Mouse (Mus musculus): ENCODE measurements around the gene Zmynd19. TPM values are rescaled to one million over a fixed set of nuclear protein-coding genes. Genes with fewer than 3 reads are reported as not detected.

The Zmynd19 gene
- polyA plus RNA-seq, 1 experiment, result 15.4 TPM

DNA sequence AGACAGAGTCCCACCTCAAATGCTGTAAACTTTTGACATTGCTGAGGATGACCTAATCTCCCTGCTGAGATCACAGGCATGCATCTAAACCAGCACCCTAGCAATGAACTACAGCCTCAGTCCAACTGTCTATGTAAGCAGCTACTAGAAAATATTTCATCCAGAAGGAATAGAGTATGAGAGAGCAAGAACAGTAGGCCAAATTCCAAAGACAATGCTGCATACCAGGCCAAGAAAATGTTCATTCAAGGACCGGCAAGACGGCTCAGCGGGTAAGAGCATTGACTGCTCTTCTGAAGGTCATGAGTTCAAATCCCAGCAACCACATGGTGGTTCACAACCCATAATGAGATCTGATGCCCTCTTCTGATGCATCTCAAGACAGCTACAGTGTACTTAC lies 34.8 kb upstream of the Zmynd19 start:
- no peak overlapping the region for H3K4me3 ChIP-seq (replicated peaks; ENCODE audit: control insufficient read depth, low read depth, low read length)
- no peak overlapping the region for H3K27ac ChIP-seq (ENCODE audit: control insufficient read depth, insufficient read depth, low read depth, low read length, poor library complexity)
- H3K4me1 ChIP-seq (ENCODE audit: control insufficient read depth, insufficient read depth, low read length), result peaks cover 2% of the 10 kb centered on the region; the same call in 1 of the 2 replicates
- TF ChIP-seq CTCF (IDR thresholded peaks at IDR 0.05; ENCODE audit: control insufficient read depth, insufficient read depth, low read length) (no peak), POLR2A (IDR thresholded peaks at IDR 0.05; ENCODE audit: borderline replicate concordance, control insufficient read depth, low read depth, low read length) (no peak)
- WGBS, result 90% methylated on average over 3 of the region's 3 CpGs

- Histone ChIP-seq H3K27ac (ENCODE audit: control insufficient read depth, insufficient read depth, low read depth, low read length, poor library complexity) (peak within 1 kb of the TSS; percentile 86), H3K4me3 (replicated peaks; ENCODE audit: control insufficient read depth, low read depth, low read length) (peak within 1 kb of the TSS; percentile 93), H3K4me1 (ENCODE audit: control insufficient read depth, insufficient read depth, low read length) (no peaks in the 10 kb centered on the region)
- under 1% methylated on average over 112 of the region's 112 CpGs for WGBS
- TF ChIP-seq POLR2A (IDR thresholded peaks at IDR 0.05; ENCODE audit: borderline replicate concordance, control insufficient read depth, low read depth, low read length) (peak; percentile 54; the same call in 1 of the 2 replicates), CTCF (IDR thresholded peaks at IDR 0.05; ENCODE audit: control insufficient read depth, insufficient read depth, low read length) (no peak)
These were observed 30.4 kb upstream of the Zmynd19 start, which contains the start of gene Ehmt1 for GRCm38 (mm10) chr2:24918930-24919838. Gene Ehmt1 (minus strand): TSS chr2:24919614.

- Histone ChIP-seq H3K27ac (ENCODE audit: control insufficient read depth, insufficient read depth, low read depth, low read length, poor library complexity) (no peak overlapping the region; the same call in 1 of the 2 replicates), H3K4me1 (ENCODE audit: control insufficient read depth, insufficient read depth, low read length) (no peaks in the 10 kb centered on the region), H3K4me3 (replicated peaks; ENCODE audit: control insufficient read depth, low read depth, low read length) (peak overlapping the region; percentile 67)
- WGBS, result 10% methylated on average over 8 of the region's 8 CpGs
- TF ChIP-seq POLR2A (IDR thresholded peaks at IDR 0.05; ENCODE audit: borderline replicate concordance, control insufficient read depth, low read depth, low read length) (no peak), CTCF (IDR thresholded peaks at IDR 0.05; ENCODE audit: control insufficient read depth, insufficient read depth, low read length) (no peak)
These were observed 29.8 kb upstream of the Zmynd19 start for GRCm38 (mm10) chr2:24919839-24920175.

GRCm38 (mm10) chr2:24923561-24923960 lies 26.0 kb upstream of the Zmynd19 start:
- Histone ChIP-seq H3K27ac (ENCODE audit: control insufficient read depth, insufficient read depth, low read depth, low read length, poor library complexity) (no peak overlapping the region), H3K4me3 (replicated peaks; ENCODE audit: control insufficient read depth, low read depth, low read length) (no peak overlapping the region), H3K4me1 (ENCODE audit: control insufficient read depth, insufficient read depth, low read length) (no peaks in the 10 kb centered on the region)
- TF ChIP-seq POLR2A (IDR thresholded peaks at IDR 0.05; ENCODE audit: borderline replicate concordance, control insufficient read depth, low read depth, low read length), result no peak
- 0 out of 2 replicates have a peak, but pooled peaks have one; percentile 9 for TF ChIP-seq CTCF (IDR thresholded peaks at IDR 0.05; ENCODE audit: control insufficient read depth, insufficient read depth, low read length)
- WGBS, result 60% methylated on average over 2 of the region's 2 CpGs

GRCm38 (mm10) chr2:24925284-24925683 lies 24.3 kb upstream of the Zmynd19 start:
- H3K27ac ChIP-seq (ENCODE audit: control insufficient read depth, insufficient read depth, low read depth, low read length, poor library complexity), result no peak overlapping the region
- H3K4me1 ChIP-seq (ENCODE audit: control insufficient read depth, insufficient read depth, low read length), result no peaks in the 10 kb centered on the region
- no peak for TF ChIP-seq POLR2A (IDR thresholded peaks at IDR 0.05; ENCODE audit: borderline replicate concordance, control insufficient read depth, low read depth, low read length)
- TF ChIP-seq CTCF (IDR thresholded peaks at IDR 0.05; ENCODE audit: control insufficient read depth, insufficient read depth, low read length), result no peak
- H3K4me3 ChIP-seq (replicated peaks; ENCODE audit: control insufficient read depth, low read depth, low read length), result no peak overlapping the region
- 89% methylated on average over 8 of the region's 8 CpGs for WGBS

DNA sequence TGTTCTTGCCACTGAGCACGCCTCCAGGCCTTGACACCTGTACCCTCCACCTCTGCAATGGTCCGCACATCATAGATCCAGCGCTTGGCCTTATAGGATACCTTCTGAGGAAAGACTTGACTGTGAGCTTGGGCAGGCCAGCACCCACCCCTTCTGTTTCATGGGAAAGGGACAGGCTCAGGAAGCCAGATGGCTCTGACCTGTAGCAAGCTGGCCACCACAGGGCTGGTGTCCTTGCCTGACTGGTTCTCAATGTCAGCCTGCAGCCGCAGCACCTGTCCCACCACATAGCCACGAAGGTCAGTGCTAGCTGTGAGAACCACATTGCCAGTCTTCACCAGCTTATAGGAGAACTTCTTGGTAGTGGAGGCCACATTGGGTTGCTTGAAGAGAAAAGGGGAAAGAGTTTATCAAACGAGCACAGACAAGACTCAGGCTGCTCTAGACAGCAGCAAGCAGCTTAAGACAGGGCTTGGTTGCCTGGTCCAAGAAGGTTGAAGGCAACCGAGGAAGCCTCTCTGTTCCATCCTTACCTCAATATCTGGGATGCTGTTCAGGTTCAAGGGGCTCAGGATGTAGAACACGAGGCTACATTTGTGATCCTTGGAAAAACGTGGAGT lies 23.1 kb upstream of the Zmynd19 start:
- TF ChIP-seq CTCF (IDR thresholded peaks at IDR 0.05; ENCODE audit: control insufficient read depth, insufficient read depth, low read length) (no peak), POLR2A (IDR thresholded peaks at IDR 0.05; ENCODE audit: borderline replicate concordance, control insufficient read depth, low read depth, low read length) (no peak)
- no peaks in the 10 kb centered on the region for H3K4me1 ChIP-seq (ENCODE audit: control insufficient read depth, insufficient read depth, low read length)
- no peak overlapping the region for H3K27ac ChIP-seq (ENCODE audit: control insufficient read depth, insufficient read depth, low read depth, low read length, poor library complexity)
- H3K4me3 ChIP-seq (replicated peaks; ENCODE audit: control insufficient read depth, low read depth, low read length), result no peak overlapping the region
- WGBS, result 77% methylated on average over 9 of the region's 9 CpGs

DNA sequence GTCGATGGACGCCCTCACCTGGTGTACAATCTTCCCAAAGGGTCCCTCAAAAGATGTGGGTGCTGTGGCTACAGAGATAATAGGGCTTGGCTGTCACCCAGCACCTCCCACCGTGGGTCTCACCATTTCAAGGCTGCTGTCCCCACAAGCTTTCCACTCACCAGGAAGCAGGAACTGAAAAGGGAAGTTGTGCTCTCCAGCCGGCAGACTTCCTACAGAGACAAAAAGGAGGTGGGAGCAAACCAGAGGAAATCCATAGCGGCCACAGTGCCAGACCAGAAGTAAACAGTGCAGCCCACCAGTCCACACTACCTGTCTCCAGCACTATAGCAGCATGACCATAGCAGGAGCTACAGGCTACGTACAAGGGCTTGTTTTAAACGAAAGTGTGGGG lies 22.6 kb upstream of the Zmynd19 start:
- 39% methylated on average over 7 of the region's 7 CpGs for WGBS
- Histone ChIP-seq H3K27ac (ENCODE audit: control insufficient read depth, insufficient read depth, low read depth, low read length, poor library complexity) (no peak overlapping the region), H3K4me3 (replicated peaks; ENCODE audit: control insufficient read depth, low read depth, low read length) (no peak overlapping the region), H3K4me1 (ENCODE audit: control insufficient read depth, insufficient read depth, low read length) (no peaks in the 10 kb centered on the region)
- no peak for TF ChIP-seq POLR2A (IDR thresholded peaks at IDR 0.05; ENCODE audit: borderline replicate concordance, control insufficient read depth, low read depth, low read length)

GRCm38 (mm10) chr2:24927810-24928479 lies 21.6 kb upstream of the Zmynd19 start:
- Histone ChIP-seq H3K4me1 (ENCODE audit: control insufficient read depth, insufficient read depth, low read length) (no peaks in the 10 kb centered on the region), H3K27ac (ENCODE audit: control insufficient read depth, insufficient read depth, low read depth, low read length, poor library complexity) (no peak overlapping the region; the same call in 1 of the 2 replicates), H3K4me3 (replicated peaks; ENCODE audit: control insufficient read depth, low read depth, low read length) (no peak overlapping the region)
- TF ChIP-seq POLR2A (IDR thresholded peaks at IDR 0.05; ENCODE audit: borderline replicate concordance, control insufficient read depth, low read depth, low read length) (no peak), CTCF (IDR thresholded peaks at IDR 0.05; ENCODE audit: control insufficient read depth, insufficient read depth, low read length) (no peak)
- WGBS, result 61% methylated on average over 4 of the region's 4 CpGs

Measured in bone marrow, adult 2 months (tissue).